Mouse (Mus musculus) midbrain, embryonic 16.5 days (tissue): Measurements from ENCODE around the gene Tssk4. TPM values are rescaled to one million over a fixed set of nuclear protein-coding genes. Genes with fewer than 3 reads are reported as not detected.

Source experiments
- ATAC-seq: fragments of 200-750 bp; cut with Nextera tagmentation; 2 replicates; pipeline ENCODE4 v1.8.0; 2017; ENCODE audit warnings: moderate TSS enrichment
- H3K27ac ChIP-seq: fragments of 300-500 bp; sonication (generic); 2 replicates; pipeline ENCODE4 v1.5.1; 2014; ENCODE audit warnings: mild to moderate bottlenecking, low read length, mixed read lengths
- H3K27me3 ChIP-seq: fragments of 300-500 bp; sonication (generic); 2 replicates; pipeline ENCODE4 v1.6.1; 2014; ENCODE audit warnings: low read depth, low read length, mixed read lengths; ENCODE audit not compliant: control insufficient read depth, insufficient read depth
- H3K36me3 ChIP-seq: fragments of 300-500 bp; sonication (generic); 2 replicates; pipeline ENCODE4 v1.6.1; 2014; ENCODE audit warnings: mild to moderate bottlenecking, low read length, moderate library complexity, mixed read lengths; ENCODE audit not compliant: control insufficient read depth, insufficient read depth
- H3K4me1 ChIP-seq: fragments of 300-500 bp; sonication (generic); 2 replicates; pipeline ENCODE4 v1.6.1; 2014; ENCODE audit warnings: mild to moderate bottlenecking, low read length, mixed read lengths; ENCODE audit not compliant: control insufficient read depth, insufficient read depth
- H3K4me2 ChIP-seq: fragments of 300-500 bp; sonication (generic); 2 replicates; pipeline ENCODE4 v1.6.1; 2014; ENCODE audit warnings: mild to moderate bottlenecking, low read length, mixed read lengths
- H3K4me3 ChIP-seq: fragments of 300-500 bp; sonication (generic); 2 replicates; pipeline ENCODE4 v1.5.1; 2014; ENCODE audit warnings: low read depth, mild to moderate bottlenecking, low read length, moderate library complexity, mixed read lengths
- H3K9ac ChIP-seq: fragments of 300-500 bp; sonication (generic); 2 replicates; pipeline ENCODE4 v1.6.1; 2014; ENCODE audit warnings: low read depth, low read length, mixed read lengths
- H3K9me3 ChIP-seq: fragments of 300-500 bp; sonication (generic); replicated peaks from 2 replicates; pipeline ENCODE4 v1.6.1; 2014; ENCODE audit warnings: mild to moderate bottlenecking, low read length, mixed read lengths; ENCODE audit not compliant: control insufficient read depth, poor library complexity, severe bottlenecking
- WGBS: fragments of 180-500 bp; shearing (Covaris S2); extraction: QIAGEN DNeasy Blood & Tissue Kit; methylation state at CpG from one replicate; pipeline ENCODE4 v1.1.7; 2014; 5-methylcytosine and 5-hydroxymethylcytosine counted together
- polyA plus RNA-seq: library from polyadenylated mRNA; unstranded; fragments of >200 nt; fragmentation: Nextera tagmentation; extraction: Ambion mirVana; gene quantifications from 2 replicates; pipeline ENCODE4 v1.2.1, GENCODE M21; 2015

Gene Tssk4
- polyA plus RNA-seq, 1 experiment from 2014 or later = 0.28 TPM

DNA sequence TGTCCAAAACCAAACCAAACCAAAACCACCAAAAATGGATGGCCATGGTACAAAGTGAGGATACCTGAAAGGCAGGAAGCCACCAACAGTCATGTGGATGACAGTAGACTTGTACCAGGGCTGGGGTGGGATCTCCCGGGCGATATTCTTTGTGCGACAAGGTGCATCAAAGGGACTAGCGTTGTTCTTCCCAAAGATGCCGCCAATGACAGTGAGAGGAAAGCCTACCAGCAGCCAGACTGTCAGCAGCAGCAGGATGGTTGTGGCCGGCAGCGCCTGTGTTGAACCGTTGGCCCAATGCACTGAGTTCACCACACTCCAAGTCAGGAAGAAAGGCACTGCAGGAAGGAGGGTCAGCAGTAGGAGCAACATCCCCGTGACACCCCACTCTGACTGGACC is 12.2 kb upstream of the Tssk4 start, which contains the start of gene Gm49378:
Gene Gm49378 (minus strand): TSS at position 101 of the 400 bp plus-strand sequence.
- peaks cover 19% of the 10 kb centered on the region for H3K4me1 ChIP-seq
- WGBS = 96% methylated on average over 9 of the region's 9 CpGs
- no peaks in the 10 kb centered on the region for H3K27me3 ChIP-seq
- no peaks in the 10 kb centered on the region for H3K9me3 ChIP-seq
- H3K4me2 ChIP-seq = no peak within 1 kb of the TSS
- ATAC-seq = no peak
- H3K9ac ChIP-seq = no peak within 1 kb of the TSS
- H3K27ac ChIP-seq = no peak within 1 kb of the TSS
- peaks cover 17% of the 10 kb centered on the region for H3K36me3 ChIP-seq
- H3K4me3 ChIP-seq = no peak within 1 kb of the TSS

DNA sequence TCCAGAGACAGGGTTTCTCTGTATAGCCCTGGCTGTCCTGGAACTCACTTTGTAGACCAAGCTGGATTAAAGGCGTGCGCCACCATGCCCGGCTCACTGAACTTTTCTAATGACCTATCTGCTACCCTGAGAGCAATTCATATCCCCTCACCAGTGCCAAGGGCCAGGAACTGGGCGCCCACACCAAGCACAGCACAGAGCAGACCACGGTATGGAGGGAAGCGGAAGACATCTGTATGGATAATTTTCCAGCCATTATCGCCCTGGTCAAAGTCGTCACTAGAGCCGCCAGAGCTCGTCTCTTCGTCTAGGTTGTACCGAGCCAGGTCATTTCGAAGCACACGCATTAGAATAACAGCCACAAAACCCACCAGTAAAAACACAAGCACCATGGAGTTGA is 9.2 kb upstream of the Tssk4 start:
- Histone ChIP-seq H3K27me3 (no peaks in the 10 kb centered on the region), H3K27ac (no peak overlapping the region), H3K9me3 (no peaks in the 10 kb centered on the region), H3K4me1 (peaks cover 20% of the 10 kb centered on the region), H3K4me3 (no peak overlapping the region), H3K9ac (no peak overlapping the region), H3K36me3 (peaks cover 8% of the 10 kb centered on the region), H3K4me2 (no peak overlapping the region)
- WGBS = 98% methylated on average over 14 of the region's 14 CpGs
- ATAC-seq = no peak

- ATAC-seq = no peak
- WGBS = 98% methylated on average over 13 of the region's 13 CpGs
- Histone ChIP-seq H3K27me3 (no peaks in the 10 kb centered on the region), H3K9ac (no peak overlapping the region), H3K9me3 (no peaks in the 10 kb centered on the region), H3K27ac (no peak overlapping the region), H3K36me3 (peaks cover 8% of the 10 kb centered on the region), H3K4me1 (peaks cover 16% of the 10 kb centered on the region), H3K4me2 (no peak overlapping the region), H3K4me3 (no peak overlapping the region)
Observed at GRCm38 (mm10) chr14:55641291-55641690, 8.7 kb upstream of the Tssk4 start.

DNA sequence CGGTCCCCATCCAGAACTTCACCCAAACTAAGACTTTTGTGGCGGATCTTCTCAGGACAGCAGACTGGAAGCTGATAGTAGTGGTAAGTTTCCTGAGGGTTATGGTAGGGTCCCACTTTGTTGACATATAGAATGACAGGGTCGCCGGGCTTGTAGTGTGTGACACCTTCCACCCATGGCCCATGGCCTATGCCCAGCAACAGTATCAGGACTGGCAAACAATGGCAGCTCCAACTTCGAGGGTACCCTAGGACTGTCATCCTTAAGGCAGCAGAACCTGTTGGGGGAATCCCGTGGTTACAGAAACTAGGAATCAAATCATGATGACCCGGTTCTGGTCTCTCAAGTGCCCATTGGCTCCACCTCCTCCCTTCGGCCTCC is 7.3 kb upstream of the Tssk4 start:
- WGBS = 24% methylated on average over 8 of the region's 8 CpGs
- Histone ChIP-seq H3K4me2 (peak overlapping the region; percentile 92), H3K27me3 (no peaks in the 10 kb centered on the region), H3K36me3 (peaks cover 8% of the 10 kb centered on the region), H3K9me3 (no peaks in the 10 kb centered on the region), H3K27ac (peak overlapping the region; percentile 96), H3K9ac (peak overlapping the region; percentile 92), H3K4me1 (peaks cover 16% of the 10 kb centered on the region), H3K4me3 (peak overlapping the region; percentile 68)
- peak; percentile 58 for ATAC-seq

GRCm38 (mm10) chr14:55643060-55643907 is 6.7 kb upstream of the Tssk4 start, which contains the start of gene Tm9sf1:
Tm9sf1 (minus strand) TSS chr14:55643806.
- peaks cover 16% of the 10 kb centered on the region for H3K4me1 ChIP-seq
- H3K9me3 ChIP-seq = no peaks in the 10 kb centered on the region
- peak within 1 kb of the TSS; percentile 92 for H3K4me2 ChIP-seq
- no peaks in the 10 kb centered on the region for H3K27me3 ChIP-seq
- ATAC-seq = peak; percentile 91
- WGBS = under 1% methylated on average over 76 of the region's 89 CpGs
- peak within 1 kb of the TSS; percentile 96 for H3K27ac ChIP-seq
- H3K4me3 ChIP-seq = peak within 1 kb of the TSS; percentile 68
- H3K9ac ChIP-seq = peak within 1 kb of the TSS; percentile 92
- peaks cover 8% of the 10 kb centered on the region for H3K36me3 ChIP-seq

GRCm38 (mm10) chr14:55644261-55644888 is 5.6 kb upstream of the Tssk4 start:
- peak overlapping the region; percentile 68 for H3K4me3 ChIP-seq
- H3K4me1 ChIP-seq = peaks cover 16% of the 10 kb centered on the region
- no peaks in the 10 kb centered on the region for H3K9me3 ChIP-seq
- peaks cover 8% of the 10 kb centered on the region for H3K36me3 ChIP-seq
- no peaks in the 10 kb centered on the region for H3K27me3 ChIP-seq
- no peak for ATAC-seq
- H3K9ac ChIP-seq = peak overlapping the region; percentile 92
- 33% methylated on average over 17 of the region's 17 CpGs for WGBS
- peak overlapping the region; percentile 92 for H3K4me2 ChIP-seq
- H3K27ac ChIP-seq = no peak overlapping the region

GRCm38 (mm10) chr14:55651528-55651927 is 1.5 kb downstream of the Tssk4 start:
- Histone ChIP-seq H3K4me2 (no peak overlapping the region), H3K4me1 (no peaks in the 10 kb centered on the region), H3K9ac (no peak overlapping the region), H3K27me3 (no peaks in the 10 kb centered on the region), H3K9me3 (no peaks in the 10 kb centered on the region), H3K36me3 (no peaks in the 10 kb centered on the region), H3K27ac (no peak overlapping the region), H3K4me3 (no peak overlapping the region)
- WGBS = 89% methylated on average over 7 of the region's 7 CpGs
- no peak for ATAC-seq

DNA sequence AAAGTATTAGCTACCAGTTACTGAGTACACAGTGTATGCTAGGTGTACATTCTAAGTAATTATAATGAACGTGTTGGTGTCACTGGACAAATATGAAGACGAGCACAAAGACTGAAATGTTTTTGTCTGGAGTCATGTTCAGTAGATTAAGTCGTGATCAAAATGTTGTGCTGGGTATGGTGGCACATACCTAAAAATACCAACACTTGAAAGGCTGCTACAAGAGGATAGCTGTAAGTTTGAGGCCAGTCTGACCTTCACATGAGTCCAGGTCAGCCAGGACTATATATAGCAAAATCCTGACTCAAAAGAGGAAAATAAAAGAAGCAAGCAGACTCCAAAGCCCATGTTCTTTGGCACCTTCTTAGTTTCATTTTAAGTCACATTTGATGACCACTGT is 7.0 kb downstream of the Tssk4 start:
- H3K4me1 ChIP-seq = peaks cover 10% of the 10 kb centered on the region
- H3K9ac ChIP-seq = no peak overlapping the region
- 87% methylated on average over 3 of the region's 3 CpGs for WGBS
- H3K36me3 ChIP-seq = peaks cover 6% of the 10 kb centered on the region
- H3K4me2 ChIP-seq = no peak overlapping the region
- H3K27ac ChIP-seq = no peak overlapping the region
- ATAC-seq = no peak
- H3K27me3 ChIP-seq = no peaks in the 10 kb centered on the region
- no peak overlapping the region for H3K4me3 ChIP-seq
- no peaks in the 10 kb centered on the region for H3K9me3 ChIP-seq

DNA sequence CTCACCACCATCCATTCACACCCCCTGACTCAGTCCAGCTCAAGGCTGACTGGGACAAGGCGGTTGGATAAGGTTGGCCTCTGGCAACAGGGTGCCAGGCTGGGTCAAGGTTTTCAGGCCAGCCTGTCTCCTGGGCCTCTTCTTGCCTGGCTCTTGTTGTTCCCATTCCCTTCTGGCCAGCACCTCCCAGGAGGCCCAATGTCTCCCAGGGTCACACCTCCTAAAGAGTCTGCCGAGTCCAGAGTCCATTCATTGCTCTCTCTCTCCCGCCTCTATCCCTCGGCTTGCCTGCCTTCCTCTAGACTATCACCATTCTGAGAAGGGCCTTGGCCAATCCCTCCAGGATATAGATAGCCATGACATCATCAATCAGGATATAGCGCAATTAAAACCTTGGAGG is 8.0 kb downstream of the Tssk4 start:
- peaks cover 9% of the 10 kb centered on the region for H3K36me3 ChIP-seq
- ATAC-seq = no peak
- no peak overlapping the region for H3K4me3 ChIP-seq
- H3K27ac ChIP-seq = no peak overlapping the region
- H3K27me3 ChIP-seq = no peaks in the 10 kb centered on the region
- H3K9ac ChIP-seq = no peak overlapping the region
- no peaks in the 10 kb centered on the region for H3K9me3 ChIP-seq
- WGBS = 93% methylated on average over 5 of the region's 5 CpGs
- H3K4me2 ChIP-seq = no peak overlapping the region
- H3K4me1 ChIP-seq = peaks cover 10% of the 10 kb centered on the region
